Mouse (Mus musculus) T-cell, adult 2 months (primary cell): ENCODE data around the gene Mat1a.

Experiments
- DNase-seq: peaks from one replicate; pipeline ENCODE4 v3.0.0; 2022; ENCODE audit warnings: low spot score

Gene Mat1a

DNA sequence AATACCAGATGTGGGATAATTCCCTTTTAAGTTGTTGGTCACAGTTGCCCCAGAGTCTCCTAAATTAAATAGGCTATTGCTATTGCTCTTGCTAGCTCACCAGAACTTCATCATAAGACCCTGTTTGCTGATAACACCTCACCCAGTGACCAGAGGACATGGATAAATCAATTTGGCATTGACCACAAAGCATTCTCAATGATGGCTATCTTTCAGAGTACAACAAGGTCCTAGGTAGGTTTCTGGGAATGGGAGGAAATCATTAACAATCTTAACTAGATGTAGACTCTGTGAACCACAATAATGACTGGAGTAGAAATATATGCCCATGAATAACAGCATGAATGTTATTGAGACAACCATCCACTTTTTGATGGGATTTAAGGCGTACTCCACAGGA is 35.9 kb downstream of the Mat1a start:
- DNase-seq, result no peak

DNA sequence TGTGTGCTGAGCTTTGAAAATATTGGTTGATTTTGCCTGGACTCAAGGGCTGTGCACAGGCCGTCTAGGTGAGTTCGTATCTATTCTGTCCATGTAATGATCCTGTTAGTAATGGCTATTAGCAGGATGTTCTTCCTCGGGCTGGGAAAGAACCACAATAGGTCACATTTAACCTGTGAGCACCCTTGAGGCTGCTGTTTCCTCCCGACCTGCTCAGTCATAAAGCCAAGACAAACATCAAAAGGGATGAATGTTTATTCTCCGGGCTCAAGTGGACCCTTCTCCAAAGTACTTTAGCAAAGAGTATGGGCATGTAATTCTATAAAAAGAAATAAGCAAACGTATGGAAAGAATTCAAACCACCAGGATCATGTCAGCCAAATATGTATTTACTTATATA is 41.2 kb downstream of the Mat1a start:
- no peak for DNase-seq

DNA sequence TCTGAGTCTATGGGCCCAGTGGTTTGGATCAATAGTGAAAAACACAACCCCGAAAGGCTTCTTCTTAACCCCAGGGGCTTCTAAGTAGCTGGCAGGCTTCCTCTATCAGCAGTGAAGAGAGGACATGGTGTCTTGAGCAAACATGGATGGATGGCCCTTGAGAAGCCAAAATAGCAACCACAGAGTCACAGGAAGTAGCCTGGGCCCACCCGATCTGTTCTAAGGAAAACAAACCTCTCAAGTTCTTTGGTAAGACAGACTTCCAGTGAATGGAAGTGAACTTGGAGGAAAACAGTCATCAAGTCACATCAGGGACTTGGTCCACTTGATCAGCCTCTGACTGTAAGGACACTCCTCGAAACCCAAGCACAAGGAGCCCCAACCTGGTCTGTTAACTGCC is 42.1 kb downstream of the Mat1a start:
- DNase-seq, result no peak

DNA sequence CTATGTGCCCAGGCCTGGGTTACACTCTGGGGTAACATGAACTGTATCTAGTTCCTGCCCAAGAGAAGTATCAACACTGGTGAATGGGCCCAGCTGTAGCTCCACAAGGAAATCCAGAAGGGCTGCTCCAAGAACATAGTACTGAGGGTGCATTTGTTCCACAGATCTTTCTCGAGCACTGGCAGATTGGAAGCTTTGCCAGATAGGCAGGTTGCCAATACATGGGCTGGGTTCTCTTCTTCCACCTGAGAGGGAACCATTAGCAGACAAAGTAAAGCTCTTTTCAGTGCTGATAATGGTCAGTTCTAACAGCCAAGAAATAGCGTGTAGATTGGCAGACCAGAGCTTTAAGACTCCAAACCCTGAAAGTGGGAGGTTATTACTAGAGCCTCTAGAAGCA is 42.5 kb downstream of the Mat1a start:
- DNase-seq, result no peak

GRCm38 (mm10) chr14:41151220-41151898 is 46.5 kb downstream of the Mat1a start, which contains the start of gene Mbl1:
TSS of gene Mbl1 (plus strand) at chr14:41151458.
- DNase-seq, result no peak

DNA sequence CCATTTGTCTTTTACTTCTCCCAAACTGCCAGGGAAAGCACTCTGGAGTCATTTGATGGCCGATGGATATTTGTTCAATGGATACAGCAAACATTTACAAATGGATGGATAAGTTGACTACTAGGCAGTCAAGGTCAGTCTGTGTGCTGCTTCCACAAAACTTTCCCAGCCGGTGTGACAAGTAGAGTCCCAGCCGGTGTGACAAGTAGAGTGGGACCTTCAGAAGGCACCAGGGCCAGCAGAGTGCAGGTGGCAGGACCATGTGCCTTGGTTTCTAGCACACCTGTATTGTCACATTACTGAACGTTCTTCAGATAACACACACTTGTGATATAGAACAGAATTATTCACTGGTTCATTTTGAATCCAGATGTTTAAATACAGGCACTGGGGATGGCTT is 55.2 kb downstream of the Mat1a start:
- DNase-seq, result no peak

DNA sequence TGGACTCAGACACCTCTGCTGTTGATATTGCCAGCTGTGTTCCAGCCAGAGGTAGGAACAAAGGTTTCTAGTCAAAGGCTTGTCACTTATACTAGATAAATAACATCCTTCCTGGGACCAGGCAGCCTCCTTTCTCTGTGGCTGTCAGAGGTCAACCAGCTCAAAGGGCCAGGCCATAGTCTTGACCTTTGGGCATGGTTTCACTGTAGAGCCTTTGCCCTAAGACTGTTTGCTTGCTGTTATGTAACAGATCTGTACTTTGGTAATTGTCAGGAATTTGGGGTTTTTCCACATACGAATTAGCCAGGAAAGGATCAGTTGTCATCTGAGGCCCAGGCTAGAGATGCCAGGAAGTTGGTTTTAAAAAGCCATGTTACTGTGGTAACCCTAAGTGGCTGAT is 55.9 kb downstream of the Mat1a start:
- no peak for DNase-seq

GRCm38 (mm10) chr14:41162663-41163062 is 57.8 kb downstream of the Mat1a start:
- no peak for DNase-seq

DNA sequence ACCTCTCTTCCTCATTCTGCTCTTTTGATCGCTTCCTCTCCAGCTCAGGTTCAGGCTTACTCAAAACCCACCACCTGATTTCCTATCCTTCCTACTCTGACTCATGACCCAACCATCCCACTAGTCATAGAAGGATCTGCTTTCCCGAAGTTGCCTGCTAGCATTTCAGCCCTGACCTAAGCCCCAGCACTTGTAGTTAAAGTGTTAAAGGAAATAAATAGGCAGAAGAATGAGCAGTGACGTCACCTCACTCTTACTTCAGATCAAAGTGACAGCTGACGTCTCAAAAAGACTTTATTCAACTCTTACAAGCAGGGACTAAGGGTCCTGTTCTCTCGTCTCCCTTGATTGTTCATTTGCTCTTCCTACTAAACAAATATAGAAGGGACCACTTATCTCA is 62.4 kb downstream of the Mat1a start:
- no peak for DNase-seq

DNA sequence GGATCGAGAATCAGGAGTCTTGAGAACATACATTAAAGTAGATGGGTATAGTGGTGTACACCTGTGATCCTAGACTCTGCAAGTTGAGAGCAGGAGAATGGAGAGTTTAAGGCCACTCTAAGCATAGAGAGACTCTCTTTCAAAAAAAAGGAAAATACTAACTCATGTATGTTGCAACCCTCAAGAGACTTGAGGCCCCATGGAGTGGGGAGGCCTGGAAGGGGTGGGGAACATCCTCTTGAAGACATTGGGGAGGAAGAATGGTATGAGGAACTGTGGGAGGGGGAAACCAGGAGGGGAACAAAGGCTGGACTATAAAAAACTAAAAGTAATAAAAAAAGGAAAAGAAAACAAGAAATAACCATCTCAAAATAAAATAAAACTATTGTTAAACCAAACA is 63.7 kb downstream of the Mat1a start:
- DNase-seq, result no peak

DNA sequence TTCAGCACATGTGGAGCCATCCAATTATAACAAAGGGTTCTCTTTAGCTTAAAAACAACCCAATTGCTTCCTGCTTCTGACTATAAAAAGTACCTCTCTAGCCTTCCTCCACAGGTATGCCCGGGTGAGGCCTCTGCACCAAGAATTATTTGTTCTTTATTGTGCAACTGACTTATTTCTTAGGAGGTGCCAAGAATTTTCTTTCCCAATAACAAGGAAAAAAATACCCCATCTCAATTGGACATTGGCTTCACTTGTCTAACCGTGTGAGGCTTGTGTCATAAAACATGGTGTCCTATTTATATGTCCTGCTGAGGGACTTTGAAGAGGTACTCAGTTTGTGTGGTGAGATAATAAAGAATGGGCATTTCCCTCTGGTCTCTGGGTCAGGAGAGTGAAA is 65.7 kb downstream of the Mat1a start:
- no peak for DNase-seq
